Mouse (Mus musculus) cerebellum, adult 2 months (tissue): ENCODE data around the gene Lrig2.

ENCODE experiments used
- CTCF ChIP-seq: fragments of 200-500 bp; IDR thresholded peaks from 2 replicates; pipeline ENCODE4 v1.5.1; 2011; ENCODE audit warnings: low read depth, mild to moderate bottlenecking, control low read depth, low read length, moderate library complexity, borderline replicate concordance; ENCODE audit not compliant: insufficient read depth
- POLR2A ChIP-seq: fragments of 200-500 bp; IDR thresholded peaks from 2 replicates; pipeline ENCODE4 v1.6.1; 2011; ENCODE audit warnings: low read length, control low read depth, borderline replicate concordance; ENCODE audit not compliant: insufficient read depth

- TF ChIP-seq CTCF = no peak
- TF ChIP-seq POLR2A = no peak
Observed at GRCm38 (mm10) chr3:104399296-104400045, 112.2 kb downstream of the Lrig2 start.
